Mouse (Mus musculus): Measurements from ENCODE around the gene Gm10985.

Gene Gm10985

DNA sequence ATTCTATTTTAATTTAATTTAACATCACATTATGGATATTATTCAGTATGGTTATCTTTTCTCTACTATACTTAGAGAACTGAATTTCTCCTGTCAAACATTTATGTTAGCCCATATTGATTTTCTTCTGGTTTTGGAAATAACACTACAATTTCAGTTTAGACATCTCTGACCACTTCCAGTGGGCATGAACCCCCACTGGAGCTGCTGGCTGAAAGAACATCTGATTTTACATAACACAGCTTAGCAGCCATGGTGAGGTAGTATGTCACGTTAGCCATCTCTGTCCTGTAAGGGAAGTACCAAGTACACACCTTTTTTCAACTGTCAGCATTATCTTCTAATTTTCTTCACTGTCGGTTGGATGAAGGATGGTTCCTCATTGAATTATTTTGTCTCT, at the start of gene Gm10985:
Gene Gm10985 (plus strand): TSS at position 301 of the 400 bp plus-strand sequence.
- no peak for DNase-seq (ENCODE audit: low spot score in 2 of 2)

DNA sequence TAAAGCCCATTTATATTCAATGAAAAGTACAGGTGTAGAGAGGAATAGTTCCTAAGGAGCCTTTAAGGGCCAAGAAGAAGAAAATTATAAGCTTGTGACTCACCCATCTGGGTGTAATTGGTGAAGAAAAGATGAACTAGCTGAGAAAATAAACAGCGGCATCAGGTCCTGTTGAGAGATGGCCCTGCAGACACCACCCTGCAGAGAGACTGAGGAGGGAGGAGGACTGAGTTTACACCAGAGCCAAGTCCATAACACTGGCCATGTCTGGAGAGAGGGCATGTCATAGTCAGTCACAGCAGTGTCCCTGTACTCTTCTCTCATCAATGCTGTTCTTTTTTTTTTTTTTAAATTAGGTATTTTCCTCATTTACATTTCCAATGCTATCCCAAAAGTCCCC, 48.0 kb upstream of the Gm10985 start:
- peak in 1 of 2 experiments; percentile 12 for DNase-seq (ENCODE audit: low spot score in 2 of 2)

DNA sequence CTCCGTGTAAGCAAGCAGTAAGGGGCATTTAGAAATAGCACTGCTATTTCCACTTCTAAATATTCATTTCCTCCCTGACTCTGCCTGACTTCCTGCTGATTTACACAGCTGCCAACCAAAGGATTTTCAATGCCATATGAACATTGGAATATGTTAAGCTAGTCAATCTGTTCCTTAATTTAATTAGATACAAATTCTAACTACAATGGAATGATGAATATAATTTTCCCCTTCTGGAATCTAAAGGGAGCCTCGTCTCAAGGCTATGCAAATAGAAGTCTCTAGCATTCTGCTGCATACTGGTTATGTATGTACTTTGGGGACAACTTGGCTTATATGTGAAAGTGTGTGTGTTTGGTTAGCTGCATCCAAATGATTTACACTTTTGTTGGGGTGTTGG, 45.2 kb upstream of the Gm10985 start:
- DNase-seq (ENCODE audit: low spot score in 2 of 2), result no peak

DNA sequence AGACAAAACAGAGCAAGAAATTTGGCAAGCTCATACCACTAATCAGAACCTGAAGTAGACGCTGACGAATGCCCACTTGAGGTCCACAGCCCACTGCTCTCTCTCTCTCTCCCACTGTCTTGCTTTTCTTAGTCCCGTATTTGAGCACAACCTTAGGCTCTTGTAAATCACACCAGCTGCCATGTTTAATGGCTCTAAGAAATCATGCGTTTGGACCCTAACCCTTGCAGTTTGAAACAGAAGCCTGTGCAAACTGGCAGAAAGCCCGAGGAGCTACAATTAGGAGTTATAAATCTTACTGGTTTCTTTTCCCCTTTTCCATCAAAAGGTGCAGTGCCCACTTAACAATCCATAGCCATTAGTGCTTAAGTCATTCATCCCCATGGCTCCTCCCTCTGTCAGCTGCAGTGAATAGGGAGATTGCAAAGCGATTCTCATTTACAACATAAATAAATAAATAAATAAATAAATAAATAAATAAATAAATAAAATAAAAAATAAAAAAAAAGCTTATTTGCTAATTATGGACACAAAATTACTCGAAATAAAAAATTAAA, 31.4 kb upstream of the Gm10985 start:
- no peak for DNase-seq (ENCODE audit: low spot score in 2 of 2)

DNA sequence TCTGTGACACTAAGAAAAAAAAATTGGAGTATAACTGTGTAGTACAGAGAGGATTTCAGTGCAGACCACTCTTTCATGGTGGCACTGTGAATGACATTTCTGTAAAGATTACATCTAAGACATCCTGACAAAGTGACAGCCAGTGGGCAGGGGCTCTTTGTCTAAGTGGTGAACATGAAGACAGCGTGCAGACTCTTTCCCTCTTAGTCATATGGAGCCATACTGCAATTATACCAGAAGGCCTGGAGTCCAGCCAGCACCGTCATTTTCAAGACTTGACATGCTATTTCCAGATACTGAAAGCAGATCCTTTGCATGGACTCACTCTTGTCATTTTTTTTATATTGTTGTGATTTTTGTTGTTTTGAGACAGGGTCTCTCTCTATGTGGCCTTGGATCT, 10.6 kb upstream of the Gm10985 start:
- peak; percentile 77 to 88 for DNase-seq (ENCODE audit: low spot score in 2 of 2)

DNA sequence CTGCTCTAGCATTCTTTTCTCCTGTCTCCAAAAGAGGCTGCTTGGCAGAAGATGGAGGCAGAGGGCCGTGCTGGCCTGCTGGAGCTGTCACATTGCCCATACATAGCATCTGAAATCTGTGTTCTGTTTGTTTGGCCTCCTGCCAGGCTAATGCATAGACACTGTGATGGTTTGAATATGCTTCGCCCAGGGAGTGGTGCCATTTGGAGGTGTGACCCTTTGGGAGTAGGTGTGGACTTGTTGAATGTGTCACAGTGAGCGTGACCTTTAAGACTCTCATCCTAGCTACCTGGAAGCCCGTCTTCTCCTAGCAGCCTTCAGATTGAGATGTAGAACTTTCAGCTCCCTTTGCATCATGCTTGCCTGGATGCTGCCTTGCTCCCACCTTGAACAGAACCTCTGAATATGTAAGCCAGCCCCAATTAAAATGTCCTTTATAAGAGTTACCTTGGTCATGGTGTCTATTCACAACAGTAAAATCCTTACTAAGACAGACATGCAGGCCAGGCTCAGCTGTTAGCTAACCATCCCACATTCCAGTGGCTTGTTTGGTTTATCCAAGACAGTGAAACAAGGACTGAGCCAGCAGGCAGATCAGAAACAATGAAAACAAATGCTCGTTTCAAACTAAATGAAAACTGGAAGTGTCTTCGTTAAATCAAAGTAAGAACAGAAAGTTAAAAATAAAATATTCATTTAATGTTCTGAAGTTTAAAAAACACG, 1.5 kb downstream of the Gm10985 start:
- no peak for DNase-seq (ENCODE audit: low spot score in 2 of 2)

DNA sequence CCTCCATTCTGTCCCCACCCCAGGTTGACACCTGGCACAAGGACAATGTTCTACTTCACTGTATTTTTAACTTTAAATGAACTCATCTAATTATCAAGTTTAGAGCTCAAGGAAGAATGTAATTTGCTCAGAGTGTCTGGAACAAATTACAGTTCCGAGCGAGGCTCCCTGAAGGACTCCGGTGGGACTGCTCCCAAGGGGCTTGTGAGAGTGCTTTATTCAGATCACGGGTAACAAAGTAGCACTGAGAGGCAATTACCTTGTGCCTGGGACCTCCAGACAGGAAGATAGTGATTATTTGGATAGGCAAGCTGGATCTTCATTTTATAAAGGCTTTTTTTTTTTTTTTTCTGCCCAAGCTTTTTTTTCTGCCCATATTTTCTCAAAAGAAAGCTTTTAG, 2.8 kb downstream of the Gm10985 start:
- no peak for DNase-seq (ENCODE audit: low spot score in 2 of 2)

DNA sequence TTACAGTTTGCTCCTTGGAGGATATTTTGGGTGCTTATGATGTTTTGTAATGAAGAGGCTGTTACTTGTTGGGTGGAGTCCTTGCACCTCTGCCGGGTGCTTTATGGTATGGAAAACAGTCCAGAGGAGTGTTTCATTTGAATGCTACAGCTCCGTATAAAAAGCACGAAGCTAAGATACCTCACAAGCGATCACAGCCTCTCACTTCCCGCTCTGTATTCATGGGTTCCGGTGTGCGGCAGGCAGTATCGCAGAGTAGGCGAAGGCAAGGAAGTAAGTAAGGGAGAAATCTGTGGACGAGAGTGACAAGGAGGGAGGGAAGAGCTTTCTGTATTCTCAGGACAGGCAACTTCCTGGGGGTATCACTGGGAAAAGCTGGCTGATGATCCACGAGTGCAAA, 3.4 kb downstream of the Gm10985 start:
- no peak for DNase-seq (ENCODE audit: low spot score in 2 of 2)

DNA sequence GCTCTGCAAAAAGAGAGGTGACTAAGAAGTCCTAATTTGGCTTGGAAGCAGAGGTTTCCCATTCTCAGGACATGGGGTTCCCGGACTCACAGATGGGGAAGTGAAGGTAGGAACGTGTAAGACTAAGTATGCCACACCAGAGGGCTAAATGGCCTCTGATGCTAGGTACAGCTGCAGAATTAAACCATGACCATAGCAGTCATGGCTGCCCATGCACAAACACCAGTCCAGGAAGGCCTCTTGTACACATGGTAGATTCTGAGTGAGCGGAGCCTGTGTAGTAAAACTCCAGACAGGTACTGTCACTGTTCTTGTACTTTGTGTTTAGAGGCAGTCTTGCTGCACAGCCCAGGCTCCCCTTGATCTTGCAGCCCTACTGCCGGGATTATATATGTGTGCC, 9.4 kb downstream of the Gm10985 start:
- DNase-seq (ENCODE audit: low spot score in 2 of 2), result no peak

DNA sequence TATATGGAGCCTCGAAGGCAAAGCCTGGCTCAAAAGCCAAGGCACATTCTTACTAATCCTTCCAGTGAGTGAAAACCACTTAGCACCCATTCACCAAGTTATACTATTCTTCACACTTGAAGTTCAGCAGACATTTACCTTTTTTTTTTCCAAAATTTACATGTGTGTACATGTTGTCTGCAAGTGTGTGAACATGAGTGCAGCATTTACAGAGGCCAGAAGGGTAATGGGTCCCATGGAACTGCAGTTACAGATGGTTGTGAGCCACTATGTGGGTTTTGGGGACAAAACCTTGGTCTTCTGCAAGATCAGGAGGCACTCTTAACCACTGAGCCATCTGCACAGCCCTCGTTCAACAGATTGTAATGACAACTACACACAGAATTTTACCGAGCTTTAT, 9.9 kb downstream of the Gm10985 start:
- DNase-seq (ENCODE audit: low spot score in 2 of 2), result no peak

DNA sequence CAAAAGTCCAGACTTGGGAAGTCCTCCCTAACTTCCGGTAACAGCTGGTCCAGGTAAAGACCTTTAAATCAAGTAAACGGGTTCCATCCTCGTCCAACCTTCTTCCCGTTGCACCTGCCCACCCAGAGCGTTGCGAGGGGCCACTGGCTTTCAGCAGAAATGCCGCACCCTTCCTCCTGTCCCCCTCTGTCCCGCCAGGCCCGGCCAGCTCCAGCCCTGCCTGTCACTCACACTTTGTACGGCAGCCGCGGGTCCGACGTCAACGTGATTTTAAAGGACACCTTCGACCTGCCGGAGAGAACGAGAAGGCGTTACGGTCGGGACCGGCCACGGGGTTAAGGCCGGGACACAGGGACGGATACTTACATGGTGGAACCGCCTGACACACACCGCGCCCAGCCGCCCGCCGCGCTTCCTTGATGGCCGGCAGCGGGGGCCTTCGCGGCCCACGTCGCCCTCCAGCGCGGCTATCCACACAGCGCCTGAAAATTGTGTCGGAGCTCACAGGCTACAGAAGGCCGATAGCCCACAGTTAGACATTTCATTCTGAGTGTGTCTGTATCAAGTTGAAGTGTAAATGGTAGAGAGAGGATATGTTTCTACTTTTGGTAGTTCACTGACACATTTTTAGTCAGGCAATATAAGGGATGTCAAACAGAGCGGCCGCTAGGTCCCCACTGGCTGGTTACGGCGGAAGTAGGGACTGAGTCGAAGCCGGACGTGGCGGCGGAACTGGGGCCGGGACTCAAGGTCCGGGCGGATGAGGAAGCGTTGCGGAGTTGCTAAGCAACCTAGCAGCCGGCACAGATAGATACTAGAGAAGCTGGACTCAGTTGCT, 18.7 kb downstream of the Gm10985 start, which contains the start of gene Ufm1:
Gene Ufm1 (minus strand): TSS at position 448 of the 838 bp plus-strand sequence.
- peak; percentile 96 to 97 for DNase-seq (ENCODE audit: low spot score in 2 of 2)

DNA sequence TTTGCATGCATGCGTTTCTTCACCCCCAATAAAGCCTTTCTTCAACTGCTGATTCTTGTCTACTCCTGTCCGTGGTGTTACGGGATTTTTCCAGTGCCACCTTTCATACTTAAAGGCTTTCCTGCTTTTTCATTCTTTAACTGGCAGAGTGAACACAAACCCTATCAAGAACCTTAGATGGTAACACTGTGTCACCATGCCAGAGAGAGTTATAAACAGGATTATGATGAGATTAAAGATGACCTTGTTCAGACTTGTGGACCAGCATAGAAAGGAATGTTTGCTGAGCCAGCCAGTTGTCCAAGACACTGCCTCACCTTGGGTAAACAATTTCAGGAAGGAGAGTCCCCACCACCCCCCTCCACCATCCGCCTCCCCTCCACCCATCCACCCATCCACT, 23.3 kb downstream of the Gm10985 start:
- DNase-seq (ENCODE audit: low spot score in 2 of 2), result no peak

DNA sequence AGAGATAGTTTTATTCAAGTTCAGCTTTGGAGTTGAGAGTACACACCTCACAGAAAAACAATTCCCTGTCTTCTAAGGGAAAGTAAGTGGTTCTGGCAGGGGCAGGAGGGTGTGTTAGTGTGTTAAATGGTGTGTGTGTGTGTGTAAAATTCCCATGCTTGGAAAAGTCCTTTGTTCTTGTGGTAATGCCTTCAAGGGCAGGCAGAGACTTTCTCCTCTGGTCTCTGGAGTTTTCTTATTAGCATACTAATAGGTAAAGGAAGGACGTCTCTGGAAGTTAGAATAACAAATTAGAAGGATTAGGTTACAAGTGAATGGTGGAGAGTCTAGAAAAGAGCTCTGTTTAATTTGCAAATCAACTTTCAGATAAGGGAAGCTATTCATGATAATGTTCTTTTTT, 24.4 kb downstream of the Gm10985 start:
- no peak for DNase-seq (ENCODE audit: low spot score in 2 of 2)

DNA sequence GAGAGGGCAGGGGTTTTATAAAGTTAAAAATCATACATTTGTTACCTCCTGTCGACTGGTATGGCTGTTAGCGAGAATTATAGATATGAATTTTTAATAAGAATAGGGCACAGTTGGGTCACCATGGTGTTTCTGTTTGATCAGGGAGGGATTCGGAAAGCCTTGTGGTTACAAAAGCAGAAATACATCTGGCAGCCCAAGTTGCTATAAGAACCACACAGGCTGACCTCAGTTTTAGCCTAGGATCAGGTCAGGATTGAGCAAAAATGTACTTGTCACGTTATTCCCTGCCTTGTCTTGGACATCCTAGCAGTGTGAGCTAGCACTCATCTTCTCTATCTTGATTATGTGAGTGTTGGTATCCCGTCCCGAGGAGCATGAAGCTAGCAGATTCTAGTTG, 25.6 kb downstream of the Gm10985 start:
- no peak for DNase-seq (ENCODE audit: low spot score in 2 of 2)

DNA sequence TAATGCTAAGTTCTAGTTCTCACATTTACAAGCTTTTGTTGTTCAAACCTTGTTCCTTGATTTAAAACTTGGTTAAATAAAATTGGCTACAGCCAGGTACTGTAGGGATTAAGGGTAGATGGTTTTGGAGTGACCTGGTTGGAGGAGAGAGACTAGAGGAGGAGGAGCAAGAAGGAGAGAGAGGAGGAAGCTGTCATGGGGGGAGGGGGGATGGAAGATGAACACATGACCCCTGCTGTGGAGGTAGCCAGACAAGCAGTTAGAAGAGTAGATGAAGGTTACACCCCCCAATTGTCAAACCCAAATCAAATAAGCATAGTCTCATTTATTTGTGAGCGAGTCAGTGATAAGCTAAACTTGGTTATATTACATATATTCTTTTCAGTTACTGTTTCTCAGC, 26.7 kb downstream of the Gm10985 start:
- no peak for DNase-seq (ENCODE audit: low spot score in 2 of 2)

DNA sequence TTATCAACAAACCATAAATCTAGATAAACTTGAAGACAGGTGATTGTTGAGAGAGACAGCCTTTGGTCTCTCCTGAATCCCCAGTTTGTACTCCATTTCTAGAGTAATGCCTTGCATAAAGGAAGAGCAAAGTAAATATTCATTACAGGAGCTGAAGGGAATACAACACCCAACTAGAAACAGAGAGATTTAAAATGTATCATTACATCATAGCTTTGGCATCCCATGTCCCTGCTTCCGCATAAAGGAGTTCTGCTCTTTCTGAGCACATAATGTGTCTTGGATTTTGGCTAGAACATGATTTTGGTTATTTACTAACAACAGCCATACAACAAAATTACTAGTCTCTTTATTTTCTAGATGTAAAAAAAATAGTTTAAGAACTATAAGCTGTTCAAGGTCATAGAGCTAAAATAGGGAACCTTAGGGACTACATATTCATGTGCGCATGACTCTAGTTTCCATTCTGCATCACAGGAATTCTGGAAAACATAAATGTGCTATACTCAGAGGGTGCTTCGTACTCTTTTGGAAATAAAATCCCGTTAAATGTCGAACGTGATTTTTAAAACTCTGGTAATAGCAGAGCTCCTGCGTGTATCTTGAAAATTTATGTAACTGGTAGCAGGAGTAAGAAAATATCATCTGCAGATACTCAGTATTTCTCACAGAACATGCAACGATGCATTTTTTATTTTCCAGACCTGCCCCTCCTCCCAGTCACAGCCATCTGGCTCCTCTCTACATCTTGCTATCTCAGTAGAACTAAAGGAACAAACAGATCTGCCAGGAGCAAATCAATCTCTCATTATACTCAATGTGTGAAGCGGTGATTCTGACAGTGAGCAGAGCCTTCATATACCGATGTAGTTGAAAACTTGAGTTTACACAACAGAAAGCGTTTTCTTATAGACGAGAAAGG, 46.0 kb downstream of the Gm10985 start:
- DNase-seq (ENCODE audit: low spot score in 2 of 2), result peak; percentile 61 to 86
